Comparison of ENCODE assay signal across 9 mouse cellular contexts in the genomic region with DNA sequence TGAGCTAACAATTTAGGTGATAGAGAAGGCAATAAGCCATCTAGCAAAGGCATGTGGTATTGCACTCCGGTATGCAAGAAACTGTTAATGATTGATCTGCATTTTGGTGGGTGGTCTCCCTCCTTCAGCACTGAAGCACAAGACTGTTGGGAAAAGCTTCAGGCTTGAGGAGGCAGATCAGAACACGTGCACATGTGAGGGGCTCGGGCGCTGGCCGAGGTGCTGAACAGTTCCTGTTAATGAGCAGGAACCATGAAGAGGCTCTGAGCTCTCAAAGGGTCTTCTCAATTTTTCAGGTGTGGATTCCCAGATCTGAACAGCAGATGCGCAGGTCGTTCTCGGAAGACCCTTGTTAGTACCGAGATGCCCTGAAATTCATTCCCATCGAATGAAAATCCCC. TPM values are rescaled to one million over a fixed set of nuclear protein-coding genes. Genes with fewer than 3 reads are reported as not detected.
DNase-seq lines count a peak whose midpoint lies in the region; ATAC-seq lines count a peak whose summit lies in the region.
"Had no signal": no experiment of that assay in that cellular context is flagged by ENCODE, and none has a peak within 500 bp of the region (broad histone marks: within the 10 kb centered on the region; RNA-seq: fewer than 3 reads in every experiment).

No protein-coding gene starts in this region.

- no peaks in the 10 kb centered on the region for H3K36me3 ChIP-seq in hindbrain, embryonic 10.5 days
- H3K36me3 ChIP-seq in hindbrain, embryonic 12.5 days = no peaks in the 10 kb centered on the region
- H3K36me3 ChIP-seq: heart, embryonic 15.5 days had no signal

- peaks cover 17% of the 10 kb centered on the region for H3K4me1 ChIP-seq in hindbrain, embryonic 10.5 days (replicated peaks)
- H3K4me1 ChIP-seq in hindbrain, embryonic 12.5 days = peaks cover 14% of the 10 kb centered on the region

- WGBS in hindbrain, embryonic 10.5 days = 6% methylated on average over 10 of the region's 10 CpGs
- WGBS in hindbrain, embryonic 12.5 days = 6% methylated on average over 10 of the region's 10 CpGs

- no peaks in the 10 kb centered on the region for H3K9me3 ChIP-seq in hindbrain, embryonic 10.5 days
- H3K9me3 ChIP-seq in hindbrain, embryonic 12.5 days (replicated peaks) = no peaks in the 10 kb centered on the region
- H3K9me3 ChIP-seq: heart, embryonic 15.5 days had no signal

- no peak overlapping the region for H3K4me3 ChIP-seq in hindbrain, embryonic 10.5 days
- H3K4me3 ChIP-seq in hindbrain, embryonic 12.5 days = no peak overlapping the region
- H3K4me3 ChIP-seq: heart, embryonic 15.5 days had no signal

- peaks cover 58% of the 10 kb centered on the region for H3K27me3 ChIP-seq in hindbrain, embryonic 10.5 days (ENCODE audit: insufficient read depth, poor library complexity, severe bottlenecking)
- peaks cover 55% of the 10 kb centered on the region for H3K27me3 ChIP-seq in hindbrain, embryonic 12.5 days

- no peak overlapping the region for H3K9ac ChIP-seq in hindbrain, embryonic 12.5 days
- H3K9ac ChIP-seq: heart, embryonic 15.5 days had no signal

- ATAC-seq in hindbrain, embryonic 12.5 days (ENCODE audit: low FRiP score) = no peak
- peak; percentile 58 to 67; a peak in 2 of 4 replicates for ATAC-seq in hematopoietic stem cell, adult 5-6 weeks (replicated peaks in 1 of 2; ENCODE audit: insufficient read depth in 1 of 2, low FRiP score in 2 of 2, low TSS enrichment in 1 of 2, low read depth in 1 of 2, poor library complexity in 2 of 2, severe bottlenecking in 2 of 2)

- H3K27ac ChIP-seq in hindbrain, embryonic 10.5 days = no peak overlapping the region
- no peak overlapping the region for H3K27ac ChIP-seq in hindbrain, embryonic 12.5 days
- H3K27ac ChIP-seq: heart, embryonic 15.5 days had no signal

- DNase-seq in hindbrain, embryonic 10.5 days (ENCODE audit: low spot score) = peak; percentile 76
- peak; percentile 63 for DNase-seq in NIH3T3 (ENCODE audit: low read depth)
- peak; percentile 31 for DNase-seq in lung, postnatal 36 days
- DNase-seq in thymus, postnatal 36 days = peak; percentile 19 to 25
- DNase-seq in right cerebral cortex, adult 18-20 months = no peak
- no peak for DNase-seq in layer of hippocampus, adult 11-12 months (ENCODE audit: low spot score)

- H3K4me2 ChIP-seq in hindbrain, embryonic 12.5 days (replicated peaks) = no peak overlapping the region
- H3K4me2 ChIP-seq: heart, embryonic 15.5 days had no signal

RNA-seq across cellular contexts. Expression of a gene that starts 1.0 kb away (rescaled TPM):
- 0.09 and 0.14 TPM in 2 replicates for polyA plus RNA-seq in hindbrain, embryonic 10.5 days (2016; fragmentation: Nextera tagmentation; extraction: Ambion mirVana)
- polyA plus RNA-seq in hindbrain, embryonic 12.5 days (2016; fragmentation: Nextera tagmentation; extraction: Ambion mirVana) = 0.23 and 0.54 TPM in 2 replicates
- total RNA-seq in hematopoietic stem cell, adult 5-6 weeks (2017) = not detected in 2 replicates
- polyA plus RNA-seq: heart, embryonic 15.5 days had no signal

RNA-seq across cellular contexts. Expression of a gene that starts 53.3 kb away (rescaled TPM):
- polyA plus RNA-seq in hindbrain, embryonic 10.5 days (2016; fragmentation: Nextera tagmentation; extraction: Ambion mirVana) = 0.03 TPM in 1 of 2 replicates, not detected in the other
- not detected in 2 replicates for polyA plus RNA-seq in hindbrain, embryonic 12.5 days (2016; fragmentation: Nextera tagmentation; extraction: Ambion mirVana)
- total RNA-seq in hematopoietic stem cell, adult 5-6 weeks (2017) = 30.1 and 32.7 TPM in 2 replicates

Comparison
In these comparisons a context has a peak if more than half of its experiments do, and no peak if none do; other contexts are left out.
1. DNase-seq: peak in hindbrain, embryonic 10.5 days (single experiment), NIH3T3 (single experiment), lung, postnatal 36 days (single experiment) and thymus, postnatal 36 days (2 of 2); none in right cerebral cortex, adult 18-20 months (single experiment) and layer of hippocampus, adult 11-12 months (single experiment).